Mouse (Mus musculus): Measurements from ENCODE around the gene Fcho1. TPM values are rescaled to one million over a fixed set of nuclear protein-coding genes. Genes with fewer than 3 reads are reported as not detected.

The Fcho1 gene
- polyA plus RNA-seq, 1 experiment from 2014 or later, result 1.6 TPM

GRCm38 (mm10) chr8:71672168-71672735, 53.3 kb downstream of the Fcho1 start:
- H3K4me2 ChIP-seq, result peak overlapping the region; percentile 99
- peaks cover 47% of the 10 kb centered on the region for H3K4me1 ChIP-seq (replicated peaks)
- H3K36me3 ChIP-seq, result no peaks in the 10 kb centered on the region
- H3K27me3 ChIP-seq (replicated peaks), result no peaks in the 10 kb centered on the region; the same call in 1 of the 2 replicates
- no peak for ATAC-seq (ENCODE audit: insufficient number of reproducible peaks, low FRiP score)
- no peak overlapping the region for H3K27ac ChIP-seq (ENCODE audit: poor library complexity, severe bottlenecking)
- peak overlapping the region; percentile 57 for H3K4me3 ChIP-seq
- no peaks in the 10 kb centered on the region for H3K9me3 ChIP-seq (replicated peaks)
- peak overlapping the region; percentile 49; the same call in 1 of the 2 replicates for H3K9ac ChIP-seq
- WGBS, result 62% methylated on average over 6 of the region's 6 CpGs

- under 1% methylated on average over 42 of the region's 42 CpGs for WGBS
- Histone ChIP-seq H3K9me3 (replicated peaks) (no peaks in the 10 kb centered on the region), H3K36me3 (no peaks in the 10 kb centered on the region), H3K9ac (peak within 1 kb of the TSS; percentile 57), H3K4me2 (peak within 1 kb of the TSS; percentile 99), H3K27me3 (replicated peaks) (no peaks in the 10 kb centered on the region; the same call in 1 of the 2 replicates), H3K4me3 (peak within 1 kb of the TSS; percentile 57), H3K4me1 (replicated peaks) (peaks cover 47% of the 10 kb centered on the region), H3K27ac (ENCODE audit: poor library complexity, severe bottlenecking) (0 out of 2 replicates have a peak within 1 kb of the TSS, but pooled peaks have one; percentile 11)
- peak; percentile 58 for ATAC-seq (ENCODE audit: insufficient number of reproducible peaks, low FRiP score)
Observed at GRCm38 (mm10) chr8:71671549-71671965, 54.0 kb downstream of the Fcho1 start, which contains the start of gene Unc13a. Gene Unc13a, minus strand, starts transcription at chr8:71671757.

DNA sequence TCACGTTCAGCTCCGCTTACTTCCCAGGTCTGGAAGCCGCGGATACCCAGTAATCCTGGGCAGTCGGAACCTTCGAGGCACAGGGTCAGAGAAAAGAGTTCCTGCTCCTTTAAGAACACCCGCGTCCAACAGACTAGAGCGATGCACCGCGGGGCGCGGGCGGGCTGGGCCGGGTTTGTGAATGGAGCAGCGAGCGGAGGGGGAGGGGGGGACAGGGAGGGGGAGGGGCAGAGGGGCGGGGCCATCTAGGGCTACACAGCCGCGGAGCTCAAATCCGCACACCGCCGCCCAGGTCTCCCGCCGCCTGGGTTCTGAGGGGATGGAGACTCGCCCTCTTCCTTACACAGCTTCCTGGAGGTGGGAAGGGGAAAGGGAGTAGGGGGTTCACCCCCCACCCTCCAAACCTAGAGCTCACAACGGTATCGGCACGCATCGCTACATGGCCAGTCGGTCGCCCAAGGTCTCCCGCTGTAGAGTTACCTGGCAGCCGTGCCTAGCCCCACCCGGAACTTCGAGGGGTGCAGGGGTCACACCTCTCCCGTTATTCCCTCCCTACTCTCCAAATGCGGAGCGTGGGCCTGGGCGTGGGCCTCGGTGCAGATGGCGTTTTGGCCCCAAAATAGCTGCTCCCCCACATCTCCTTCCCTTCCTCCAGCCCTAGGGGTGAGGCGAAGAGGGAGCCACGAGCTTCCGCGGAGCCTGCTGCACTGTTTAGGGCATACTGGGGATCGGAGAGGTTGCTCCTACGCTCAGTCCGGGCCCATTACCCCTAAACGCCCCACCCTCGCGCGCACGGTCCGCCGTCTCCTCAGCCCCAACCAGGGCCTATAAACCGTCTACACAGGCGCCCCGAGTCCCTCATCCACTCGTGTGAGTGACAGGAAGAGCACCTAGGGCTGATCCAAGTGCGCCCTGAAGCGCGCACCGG, 54.6 kb downstream of the Fcho1 start:
- Histone ChIP-seq H3K9ac (peak overlapping the region; percentile 57), H3K36me3 (no peaks in the 10 kb centered on the region), H3K27me3 (replicated peaks) (no peaks in the 10 kb centered on the region; the same call in 1 of the 2 replicates), H3K4me2 (peak overlapping the region; percentile 99), H3K4me1 (replicated peaks) (peaks cover 49% of the 10 kb centered on the region), H3K27ac (ENCODE audit: poor library complexity, severe bottlenecking) (no peak overlapping the region), H3K9me3 (replicated peaks) (no peaks in the 10 kb centered on the region), H3K4me3 (peak overlapping the region; percentile 57)
- WGBS, result under 1% methylated on average over 56 of the region's 64 CpGs
- peak; percentile 16; the same call in 1 of the 2 replicates for ATAC-seq (ENCODE audit: insufficient number of reproducible peaks, low FRiP score)

- Histone ChIP-seq H3K4me3 (peak overlapping the region; percentile 57), H3K9ac (peak overlapping the region; percentile 57), H3K4me1 (replicated peaks) (peaks cover 52% of the 10 kb centered on the region), H3K36me3 (no peaks in the 10 kb centered on the region), H3K27ac (ENCODE audit: poor library complexity, severe bottlenecking) (no peak overlapping the region), H3K27me3 (replicated peaks) (no peaks in the 10 kb centered on the region), H3K4me2 (peak overlapping the region; percentile 99), H3K9me3 (replicated peaks) (no peaks in the 10 kb centered on the region)
- no peak for ATAC-seq (ENCODE audit: insufficient number of reproducible peaks, low FRiP score)
- WGBS, result 16% methylated on average over 12 of the region's 12 CpGs
Observed at GRCm38 (mm10) chr8:71670198-71670597, 55.3 kb downstream of the Fcho1 start.

DNA sequence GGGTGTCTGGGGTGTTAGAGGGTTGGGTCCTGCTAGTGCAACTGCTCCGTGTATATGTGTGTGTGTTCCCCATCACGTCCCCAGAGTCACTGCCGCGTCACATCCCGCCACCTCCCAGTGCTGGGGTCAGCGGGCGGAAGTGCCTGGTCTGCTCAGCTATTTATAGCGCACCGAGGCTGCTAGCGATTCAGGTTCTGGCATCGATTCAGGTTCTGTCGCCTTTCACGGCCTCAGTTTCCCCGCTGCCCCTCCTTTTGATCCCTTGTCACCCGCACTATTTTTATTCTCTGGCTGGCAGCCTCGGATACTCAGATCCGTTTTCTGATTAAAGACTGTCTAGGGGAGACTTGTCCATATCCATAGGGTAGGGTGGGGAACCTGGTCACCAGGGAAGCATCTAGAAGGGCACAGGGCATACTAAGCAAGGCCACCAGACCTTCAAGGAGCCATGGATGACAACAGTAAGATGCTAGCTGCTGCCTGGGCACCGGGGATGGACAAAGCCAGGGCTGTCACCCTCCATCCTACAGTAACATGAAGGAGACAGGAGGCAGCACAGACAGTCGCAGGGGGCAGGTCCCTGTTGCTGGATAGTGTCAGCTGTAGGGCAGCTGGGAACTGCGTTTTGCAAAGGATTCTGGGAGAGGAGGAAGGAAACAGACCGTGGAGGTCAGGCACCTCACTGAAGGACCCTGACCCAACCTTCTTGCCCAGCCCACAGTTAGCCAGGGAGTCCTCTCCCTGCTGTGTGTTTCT, 57.1 kb downstream of the Fcho1 start:
- Histone ChIP-seq H3K27me3 (replicated peaks) (peaks cover 11% of the 10 kb centered on the region), H3K9me3 (replicated peaks) (no peaks in the 10 kb centered on the region), H3K4me2 (peak overlapping the region; percentile 66), H3K4me3 (peak overlapping the region; percentile 23), H3K36me3 (no peaks in the 10 kb centered on the region), H3K4me1 (replicated peaks) (peaks cover 56% of the 10 kb centered on the region), H3K27ac (ENCODE audit: poor library complexity, severe bottlenecking) (peak overlapping the region; percentile 81), H3K9ac (peak overlapping the region; percentile 60)
- 2% methylated on average over 21 of the region's 21 CpGs for WGBS
- peak; percentile 75 for ATAC-seq (ENCODE audit: insufficient number of reproducible peaks, low FRiP score)

DNA sequence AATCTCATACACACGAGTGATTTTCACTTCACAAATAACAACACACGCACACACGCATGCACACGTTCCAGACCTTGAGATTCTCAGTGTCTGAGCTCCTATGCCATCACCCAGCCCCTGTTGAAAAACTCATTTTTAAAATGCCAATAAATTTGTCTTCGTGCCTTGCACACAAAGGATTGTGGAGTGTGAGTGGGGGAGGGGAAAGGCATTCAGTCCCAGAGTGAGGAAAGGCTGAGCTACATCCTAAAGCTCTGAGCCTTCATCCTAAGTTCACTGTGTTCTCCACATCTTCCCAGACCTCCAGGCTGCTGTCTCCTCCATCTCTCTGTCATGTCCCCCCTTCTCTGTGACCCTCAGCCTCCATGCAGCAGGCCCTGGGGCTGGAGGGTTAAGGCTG, 58.3 kb downstream of the Fcho1 start:
- Histone ChIP-seq H3K36me3 (no peaks in the 10 kb centered on the region), H3K9me3 (replicated peaks) (no peaks in the 10 kb centered on the region), H3K4me2 (peak overlapping the region; percentile 66; the same call in 1 of the 2 replicates), H3K4me3 (no peak overlapping the region), H3K4me1 (replicated peaks) (peaks cover 56% of the 10 kb centered on the region), H3K27ac (ENCODE audit: poor library complexity, severe bottlenecking) (peak overlapping the region; percentile 81), H3K27me3 (replicated peaks) (peaks cover 22% of the 10 kb centered on the region), H3K9ac (peak overlapping the region; percentile 60)
- 67% methylated on average over 5 of the region's 5 CpGs for WGBS
- ATAC-seq (ENCODE audit: insufficient number of reproducible peaks, low FRiP score), result no peak

GRCm38 (mm10) chr8:71666855-71667254, 58.7 kb downstream of the Fcho1 start:
- Histone ChIP-seq H3K36me3 (no peaks in the 10 kb centered on the region), H3K4me3 (no peak overlapping the region), H3K9ac (no peak overlapping the region; the same call in 1 of the 2 replicates), H3K4me1 (replicated peaks) (peaks cover 56% of the 10 kb centered on the region), H3K4me2 (no peak overlapping the region), H3K9me3 (replicated peaks) (no peaks in the 10 kb centered on the region), H3K27ac (ENCODE audit: poor library complexity, severe bottlenecking) (no peak overlapping the region), H3K27me3 (replicated peaks) (peaks cover 26% of the 10 kb centered on the region)
- WGBS, result 52% methylated on average over 1 of the region's 1 CpGs
- ATAC-seq (ENCODE audit: insufficient number of reproducible peaks, low FRiP score), result no peak

GRCm38 (mm10) chr8:71665331-71666130, 60.0 kb downstream of the Fcho1 start:
- WGBS, result 5% methylated on average over 22 of the region's 22 CpGs
- H3K9ac ChIP-seq, result peak overlapping the region; percentile 8; the same call in 1 of the 2 replicates
- H3K9me3 ChIP-seq (replicated peaks), result no peaks in the 10 kb centered on the region
- H3K27ac ChIP-seq (ENCODE audit: poor library complexity, severe bottlenecking), result no peak overlapping the region
- H3K27me3 ChIP-seq (replicated peaks), result peaks cover 38% of the 10 kb centered on the region
- peak overlapping the region; percentile 21 for H3K4me3 ChIP-seq
- no peaks in the 10 kb centered on the region for H3K36me3 ChIP-seq
- ATAC-seq (ENCODE audit: insufficient number of reproducible peaks, low FRiP score), result peak; percentile 58
- peak overlapping the region; percentile 61 for H3K4me2 ChIP-seq
- peaks cover 47% of the 10 kb centered on the region for H3K4me1 ChIP-seq (replicated peaks)

GRCm38 (mm10) chr8:71660325-71661120, 65.0 kb downstream of the Fcho1 start:
- Histone ChIP-seq H3K36me3 (no peaks in the 10 kb centered on the region), H3K4me1 (replicated peaks) (peaks cover 9% of the 10 kb centered on the region; the same call in 1 of the 2 replicates), H3K27me3 (replicated peaks) (peaks cover 88% of the 10 kb centered on the region), H3K4me3 (no peak overlapping the region), H3K9ac (no peak overlapping the region), H3K9me3 (replicated peaks) (no peaks in the 10 kb centered on the region), H3K4me2 (no peak overlapping the region), H3K27ac (ENCODE audit: poor library complexity, severe bottlenecking) (no peak overlapping the region)
- 0 out of 2 replicates have a peak, but pooled peaks have one; percentile 20 for ATAC-seq (ENCODE audit: insufficient number of reproducible peaks, low FRiP score)
- 8% methylated on average over 36 of the region's 36 CpGs for WGBS

Data from heart, embryonic 12.5 days (tissue).